Mouse (Mus musculus) liver (tissue): ENCODE results near the gene Lgals3.

Experiments
- DNase-seq: peaks from one replicate; pipeline ENCODE4 v3.0.0-alpha.2; 2020; ENCODE audit warnings: mixed read lengths

Lgals3 gene

DNA sequence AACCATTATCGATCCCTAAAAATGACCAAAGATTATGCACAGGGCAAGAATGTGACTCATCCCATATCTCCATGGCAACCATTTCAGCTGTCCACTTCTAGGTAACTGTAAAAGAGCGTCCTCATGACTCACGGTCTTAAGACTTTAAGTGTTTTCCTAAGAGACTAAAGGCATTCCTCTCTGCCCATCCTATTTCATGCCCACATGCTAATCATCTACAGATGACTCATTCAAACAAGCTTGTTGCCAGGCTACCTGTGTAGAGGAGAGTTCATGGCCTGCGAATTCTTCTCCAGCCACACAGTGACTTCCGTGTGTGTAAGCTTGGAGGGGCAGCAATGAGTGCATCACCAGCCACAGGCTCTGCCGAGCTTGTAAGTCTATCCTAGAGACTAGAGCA lies 4.1 kb downstream of the Lgals3 start:
- no peak for DNase-seq

DNA sequence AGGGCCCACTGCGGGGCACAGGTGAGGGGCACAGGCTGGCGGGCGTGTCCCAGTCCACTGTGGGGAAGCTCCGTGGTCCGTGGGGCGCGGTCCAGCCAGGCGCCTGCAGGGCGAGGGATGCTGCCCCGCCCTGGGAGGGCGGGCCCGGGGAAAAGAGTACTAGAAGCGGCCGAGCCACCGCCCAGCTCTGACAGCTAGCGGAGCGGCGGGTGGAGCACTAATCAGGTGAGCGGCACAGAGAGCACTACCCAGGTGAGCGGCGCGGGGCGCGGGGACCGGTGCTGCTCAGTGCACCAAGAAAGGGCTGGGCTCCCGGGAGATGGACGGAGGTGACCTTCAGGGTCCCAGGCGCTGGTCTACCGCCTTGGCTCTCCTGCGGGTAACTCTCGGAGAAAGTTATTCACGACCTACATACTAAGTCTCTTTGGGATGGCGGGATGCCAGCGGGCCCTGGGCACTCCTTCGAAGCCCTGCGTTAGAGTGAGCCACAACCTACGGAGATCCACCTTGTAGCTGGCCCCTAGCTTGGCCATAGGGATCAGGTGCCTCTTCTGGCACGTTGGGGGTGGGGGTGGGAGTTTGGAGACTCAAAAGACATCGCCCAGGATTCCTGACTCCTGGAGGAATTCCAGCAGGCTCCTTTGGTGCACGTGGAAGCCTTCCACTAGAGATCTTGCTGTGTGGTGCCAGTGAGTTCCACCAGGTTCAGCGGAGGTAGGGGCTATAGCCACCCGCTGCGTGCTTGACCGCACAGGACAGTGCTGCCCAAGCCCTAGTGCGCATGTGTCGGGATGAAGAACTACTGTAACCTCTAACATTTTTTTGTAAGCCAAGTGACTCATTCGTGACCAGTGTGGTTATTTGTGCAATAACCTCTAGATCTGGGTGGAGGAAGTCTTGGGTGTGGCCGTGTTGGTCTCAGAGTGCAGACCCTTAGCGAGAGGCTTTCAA lies 6.5 kb downstream of the Lgals3 start:
- DNase-seq, result peak; percentile 76

DNA sequence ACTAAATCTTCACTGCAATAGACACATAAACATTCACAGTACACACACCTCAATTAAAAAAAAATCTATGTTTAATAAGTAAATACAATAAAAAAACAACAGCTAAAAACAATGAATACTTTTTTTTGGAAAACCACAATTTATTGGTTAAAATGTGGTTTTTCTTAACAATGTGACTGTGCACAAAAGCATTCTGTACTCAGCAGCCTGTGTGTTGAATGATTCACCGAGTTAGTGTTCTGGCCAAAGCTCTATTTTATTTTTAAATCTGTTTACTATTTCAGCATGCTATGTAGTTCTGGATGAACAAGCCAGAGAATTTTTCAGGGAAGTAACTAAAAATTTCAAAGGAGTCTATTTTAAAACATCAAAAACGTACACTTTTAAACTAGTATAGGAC lies 9.0 kb downstream of the Lgals3 start:
- DNase-seq, result no peak

DNA sequence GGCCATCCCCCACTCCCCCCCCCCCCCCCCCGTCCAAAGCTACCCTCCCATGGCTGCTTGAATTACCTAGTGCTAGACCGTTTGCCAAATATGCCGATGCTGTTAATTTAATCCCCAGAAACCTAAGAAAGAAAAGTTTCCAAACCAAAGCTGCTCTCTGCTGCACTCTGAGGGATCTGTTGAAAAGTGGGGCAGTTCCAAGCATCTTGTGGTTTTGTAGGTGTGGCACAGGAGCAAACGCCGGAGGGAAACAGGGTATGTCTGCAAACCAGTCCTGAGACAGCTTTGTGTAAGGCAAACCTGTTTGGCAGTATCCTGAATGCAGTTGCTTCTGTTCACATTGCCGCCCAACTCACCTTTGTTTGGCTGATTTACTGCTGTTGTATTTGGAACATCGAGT lies 10.8 kb downstream of the Lgals3 start:
- no peak for DNase-seq

DNA sequence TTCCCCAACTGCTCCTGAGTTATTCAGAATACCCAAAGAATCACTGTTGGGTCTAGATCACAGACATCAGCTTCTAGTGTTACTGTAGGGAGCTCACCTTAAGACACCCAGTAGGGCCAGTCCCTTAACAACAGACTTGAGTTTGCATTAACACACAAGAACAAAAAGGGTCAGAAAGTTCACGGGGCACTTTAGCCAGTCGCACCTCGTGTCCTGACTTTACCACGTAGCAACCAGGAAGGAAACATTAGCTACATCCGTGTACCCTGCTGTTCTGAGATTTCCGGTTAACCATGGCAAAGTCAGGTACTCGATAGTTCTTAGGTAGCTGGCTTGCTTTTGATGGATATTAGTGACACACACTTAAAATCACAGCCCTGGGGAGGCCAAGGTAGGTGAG lies 16.4 kb downstream of the Lgals3 start:
- DNase-seq, result no peak

DNA sequence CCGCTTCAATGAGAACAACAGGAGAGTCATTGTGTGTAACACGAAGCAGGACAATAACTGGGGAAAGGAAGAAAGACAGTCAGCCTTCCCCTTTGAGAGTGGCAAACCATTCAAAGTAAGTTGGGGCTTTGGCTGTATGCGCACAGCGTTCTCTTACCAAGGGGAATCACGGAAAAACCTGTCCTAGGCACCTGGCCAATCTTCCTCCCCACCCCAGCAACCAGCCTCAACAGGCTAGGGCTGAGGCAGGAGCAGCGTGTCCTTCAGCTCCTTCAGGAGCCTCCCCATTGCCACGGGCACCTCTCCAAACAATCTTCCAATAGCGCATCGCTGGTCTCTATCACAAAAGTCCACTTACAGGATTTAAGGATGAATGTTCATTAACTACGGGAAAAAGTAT lies 17.1 kb downstream of the Lgals3 start:
- DNase-seq, result no peak

DNA sequence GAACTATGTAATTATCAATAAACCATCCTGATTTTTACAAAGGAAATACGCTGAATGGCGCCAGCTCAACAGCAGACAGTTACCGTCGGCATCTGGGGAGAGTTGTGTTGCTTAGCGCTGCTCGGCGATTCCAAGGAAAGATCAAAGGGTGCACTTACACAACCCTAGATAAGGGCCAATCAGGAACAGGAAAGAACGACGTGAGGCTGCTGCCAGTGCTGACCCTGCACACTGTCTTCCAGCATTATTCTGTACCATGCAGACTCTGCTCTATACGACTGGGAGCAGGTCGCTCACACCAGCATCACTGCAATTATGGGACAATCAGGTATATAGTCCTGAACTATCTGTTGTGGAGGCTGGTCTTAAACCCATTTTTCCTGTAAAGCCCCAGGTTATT lies 18.6 kb downstream of the Lgals3 start:
- no peak for DNase-seq

DNA sequence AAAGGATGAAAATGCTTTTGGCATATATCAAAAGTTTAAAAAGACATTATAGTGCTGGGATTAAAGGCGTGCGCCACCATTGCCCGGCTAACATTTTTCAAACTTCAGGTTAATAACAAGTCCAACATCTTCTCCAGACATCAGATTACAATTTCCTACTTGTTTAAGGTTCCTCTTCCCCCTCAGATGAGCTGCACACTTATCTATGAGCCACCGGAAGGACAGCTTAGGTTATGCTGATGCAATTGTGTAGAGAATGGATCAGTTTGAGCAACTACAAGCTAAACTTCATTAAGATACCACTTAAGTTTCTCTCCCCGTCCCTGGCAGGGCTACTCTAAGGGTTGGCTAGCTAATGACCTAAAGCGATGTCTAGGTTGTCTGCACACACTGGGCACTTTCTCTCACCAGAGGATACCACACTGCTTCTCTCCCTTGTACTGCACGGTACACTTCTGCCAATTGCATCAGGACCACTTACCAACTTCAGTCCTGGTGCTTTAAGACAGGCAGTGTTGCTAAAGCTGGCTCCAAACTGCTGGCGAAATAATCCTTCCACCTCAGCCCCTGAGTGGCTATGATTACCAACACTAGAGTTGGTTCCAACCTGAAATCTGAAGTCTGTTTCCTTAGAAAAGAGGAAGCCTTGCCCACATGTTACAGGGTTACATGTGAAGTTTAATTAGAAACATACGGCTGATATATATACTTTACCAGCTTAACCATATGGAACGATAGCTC lies 26.0 kb downstream of the Lgals3 start:
- no peak for DNase-seq

DNA sequence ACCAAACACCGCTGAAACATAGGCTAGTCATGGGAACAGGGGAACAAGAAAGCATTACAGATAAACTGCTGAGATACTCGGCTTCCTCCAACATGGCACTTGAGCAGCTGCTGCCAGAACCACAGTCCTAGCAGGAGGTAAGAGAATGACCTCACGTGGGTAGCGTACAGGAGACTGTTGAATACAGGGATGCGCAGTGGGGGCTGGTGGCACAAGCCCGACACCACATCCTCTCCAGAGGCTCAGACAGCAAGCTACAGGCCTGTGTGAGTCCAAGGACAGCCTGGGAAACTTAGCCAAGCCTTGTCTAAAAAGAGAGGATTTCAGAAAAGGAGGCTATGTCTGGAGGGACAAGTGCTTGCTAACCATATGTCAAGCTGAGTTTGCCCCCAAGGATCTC lies 27.5 kb downstream of the Lgals3 start:
- no peak for DNase-seq

DNA sequence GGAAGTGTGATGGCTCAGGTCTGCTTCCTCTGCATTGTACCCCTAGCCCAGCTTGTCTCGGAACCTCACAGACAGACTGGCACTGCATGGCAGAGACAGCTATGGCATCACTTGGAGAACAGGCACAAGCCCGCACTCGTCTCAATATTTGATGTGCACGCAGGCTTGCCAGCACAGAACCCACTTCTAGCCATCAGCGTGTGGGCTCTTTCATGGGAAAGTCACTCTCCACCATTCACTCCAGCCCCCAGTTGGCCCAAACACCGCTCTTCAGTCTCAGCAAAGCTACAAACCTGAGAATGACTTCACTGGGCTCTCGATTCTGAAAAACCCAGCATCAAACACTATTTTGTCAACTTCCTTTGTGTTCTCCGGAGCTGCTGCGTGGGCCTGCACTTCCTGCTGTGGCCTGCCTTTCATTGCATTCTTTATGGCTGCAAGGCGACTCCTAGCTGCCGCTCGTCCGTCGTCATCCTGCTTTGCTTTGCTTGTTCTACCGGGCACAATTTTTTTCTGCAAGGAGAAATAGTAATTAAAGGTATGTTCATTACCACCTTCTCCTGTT lies 28.0 kb downstream of the Lgals3 start:
- DNase-seq, result no peak

DNA sequence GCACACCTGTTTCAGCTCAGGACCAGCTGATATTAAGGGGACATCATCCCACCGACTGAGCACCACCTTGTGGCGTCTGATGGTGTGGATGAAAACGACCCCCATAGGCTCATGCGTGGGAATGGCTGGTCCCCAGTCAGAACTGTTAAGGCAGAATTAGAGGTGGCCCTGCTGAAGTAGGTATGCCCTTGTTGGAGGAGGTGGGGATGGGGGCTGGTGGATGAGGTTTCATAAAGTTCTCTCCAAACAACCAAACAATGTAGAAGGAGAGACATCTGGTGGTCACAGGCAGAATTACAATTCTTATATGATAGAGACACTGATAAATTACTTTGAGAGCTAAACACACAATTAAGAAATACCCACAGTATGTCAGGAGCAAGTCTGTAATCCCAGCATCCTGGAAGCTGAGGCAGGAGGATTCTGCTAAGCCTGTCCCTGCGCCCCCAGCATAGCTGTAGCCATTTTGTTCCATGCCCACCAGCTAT lies 28.7 kb downstream of the Lgals3 start:
- no peak for DNase-seq

DNA sequence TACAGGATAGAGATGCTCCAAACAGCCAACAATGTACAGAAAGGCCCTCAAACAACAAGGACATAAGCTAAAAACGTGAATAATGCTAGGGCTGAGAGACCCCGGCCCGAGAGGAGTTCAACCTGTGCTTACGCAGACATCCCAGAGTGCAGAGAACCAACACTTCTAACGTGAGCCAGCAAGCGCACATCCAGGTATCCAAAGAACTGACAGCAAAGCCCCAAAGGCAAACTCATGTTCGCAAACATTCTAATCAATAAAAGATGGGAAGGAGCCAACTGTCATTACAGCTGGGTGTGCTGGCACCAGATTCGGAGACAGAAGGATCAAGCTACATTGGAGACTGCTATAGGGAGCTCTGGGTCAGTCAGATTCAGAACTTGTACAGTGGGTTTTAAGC lies 35.2 kb downstream of the Lgals3 start:
- DNase-seq, result no peak

DNA sequence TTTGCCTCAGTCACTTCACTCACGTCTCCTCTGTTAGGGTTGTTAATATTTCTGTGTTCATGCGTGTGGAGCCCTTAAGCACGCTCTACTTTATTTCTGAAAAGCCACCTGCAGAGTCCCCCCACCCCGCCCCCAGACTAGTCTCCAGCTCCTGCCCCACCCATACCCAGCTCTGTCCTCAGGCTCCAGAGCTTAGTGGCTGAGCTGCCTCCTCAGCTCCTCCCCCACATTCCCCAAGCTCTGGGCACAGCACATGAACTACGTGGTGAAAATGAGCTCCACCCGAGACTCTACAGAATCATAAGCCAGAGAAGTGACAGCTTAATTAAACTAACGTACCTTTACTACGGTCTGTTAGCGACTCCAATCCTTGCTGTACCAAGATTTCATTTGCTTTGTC lies 38.4 kb downstream of the Lgals3 start:
- no peak for DNase-seq

DNA sequence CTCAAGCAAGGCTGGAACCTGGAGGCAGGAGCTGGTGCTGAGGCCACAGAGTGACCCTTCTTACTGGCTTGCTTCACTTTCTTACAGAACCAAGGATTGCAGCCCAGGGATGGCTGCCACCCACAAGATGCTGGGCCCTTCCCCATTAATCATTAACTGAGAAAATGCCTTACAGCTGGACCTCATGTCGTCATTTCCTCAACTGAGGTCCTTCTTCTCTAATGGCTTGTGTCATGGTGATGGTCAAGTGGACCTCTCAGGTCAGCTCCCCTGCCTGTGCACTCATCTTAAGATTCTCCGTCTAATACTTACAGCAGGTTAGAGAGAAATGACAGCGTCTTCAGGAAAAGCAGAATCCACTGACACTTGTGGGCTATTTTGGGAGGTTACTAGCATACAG lies 49.8 kb downstream of the Lgals3 start:
- no peak for DNase-seq

DNA sequence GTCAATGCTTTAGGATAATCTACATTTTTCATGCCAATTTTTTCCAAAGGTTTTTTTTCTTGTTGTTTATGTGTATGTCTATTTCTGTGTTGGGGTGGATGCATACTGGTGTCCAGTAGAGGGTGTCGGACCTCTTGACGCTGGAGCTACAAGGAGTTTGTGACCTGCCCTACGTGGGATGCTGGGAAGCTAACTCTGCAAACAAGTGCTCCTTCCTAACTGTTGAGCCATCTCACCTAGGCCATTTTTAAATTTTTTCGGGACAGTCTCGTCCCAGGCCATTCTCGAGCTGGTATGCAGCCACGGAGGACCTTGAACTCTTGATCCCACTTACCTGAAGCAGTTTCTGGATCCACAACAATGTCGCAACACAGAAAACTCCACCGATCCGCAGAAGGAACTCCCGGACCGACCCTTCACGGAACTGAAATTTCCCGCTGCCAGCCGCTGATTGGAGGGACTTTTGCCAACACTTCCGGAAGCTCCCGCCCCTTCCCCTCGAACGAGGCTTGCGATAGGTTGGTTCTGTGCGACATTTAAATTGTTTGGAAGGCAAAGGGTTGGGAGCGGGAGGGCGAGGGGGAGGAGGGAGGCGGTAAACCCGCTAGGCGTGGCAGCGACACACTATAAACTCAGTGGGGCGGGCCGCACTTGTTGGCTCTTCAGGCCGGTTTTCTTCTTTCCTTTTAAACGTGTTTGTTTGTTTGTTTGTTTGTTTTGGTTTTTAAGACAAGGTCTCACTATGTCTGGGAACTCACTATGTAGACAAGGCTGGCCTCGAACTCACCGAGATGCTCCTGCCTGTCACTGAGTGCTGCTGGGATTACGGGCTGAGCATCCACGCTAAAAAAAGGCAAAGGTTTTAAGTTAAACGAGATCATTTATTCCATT lies 50.5 kb downstream of the Lgals3 start, which contains the start of gene Dlgap5:
Gene Dlgap5 (minus strand): TSS at position 633 of the 891 bp plus-strand sequence.
- peak; percentile 96 for DNase-seq

DNA sequence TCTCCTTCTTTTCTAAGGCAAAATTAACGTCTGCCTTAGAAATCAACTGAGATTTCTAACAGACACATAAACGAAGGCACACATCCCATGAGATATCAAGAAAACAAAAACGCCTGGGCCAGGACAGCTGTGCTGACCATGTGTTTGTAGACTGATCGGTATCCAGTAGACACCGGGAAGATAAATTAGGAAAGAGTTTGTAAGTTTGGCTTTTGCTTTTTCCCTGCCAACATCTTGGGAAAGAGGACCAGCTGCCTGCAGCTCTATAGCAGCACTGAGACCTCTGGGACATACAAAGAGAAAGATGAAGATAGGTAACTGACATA lies 51.1 kb downstream of the Lgals3 start:
- no peak for DNase-seq

DNA sequence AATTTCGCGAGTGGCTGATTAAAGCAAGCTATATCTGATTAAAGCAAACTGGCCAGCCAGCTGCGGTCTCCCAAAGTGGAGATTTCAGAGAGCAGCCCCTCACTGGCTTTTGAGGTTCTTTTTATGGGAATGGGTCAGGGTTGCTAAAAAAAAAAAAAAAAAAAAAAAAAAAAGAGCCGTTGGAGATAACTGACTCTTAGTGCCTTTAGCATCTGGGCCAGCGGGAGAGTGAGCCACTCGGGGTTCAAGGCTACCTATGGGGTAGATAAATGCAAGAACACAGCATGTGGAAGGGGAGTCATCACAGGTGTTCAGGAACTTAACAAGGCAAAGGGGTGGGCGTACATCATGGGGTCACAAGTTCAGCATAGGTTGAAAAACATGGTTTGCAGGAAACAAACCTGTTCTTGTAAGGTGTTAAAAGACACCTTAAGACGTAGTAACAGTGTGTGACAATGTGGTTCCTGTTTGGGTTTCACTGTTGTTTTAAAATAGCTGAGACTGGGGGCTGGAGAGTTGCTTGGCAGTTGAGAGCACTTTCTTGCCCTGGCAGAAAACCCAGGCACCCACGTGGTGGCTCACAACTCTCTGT lies 51.6 kb downstream of the Lgals3 start:
- no peak for DNase-seq

DNA sequence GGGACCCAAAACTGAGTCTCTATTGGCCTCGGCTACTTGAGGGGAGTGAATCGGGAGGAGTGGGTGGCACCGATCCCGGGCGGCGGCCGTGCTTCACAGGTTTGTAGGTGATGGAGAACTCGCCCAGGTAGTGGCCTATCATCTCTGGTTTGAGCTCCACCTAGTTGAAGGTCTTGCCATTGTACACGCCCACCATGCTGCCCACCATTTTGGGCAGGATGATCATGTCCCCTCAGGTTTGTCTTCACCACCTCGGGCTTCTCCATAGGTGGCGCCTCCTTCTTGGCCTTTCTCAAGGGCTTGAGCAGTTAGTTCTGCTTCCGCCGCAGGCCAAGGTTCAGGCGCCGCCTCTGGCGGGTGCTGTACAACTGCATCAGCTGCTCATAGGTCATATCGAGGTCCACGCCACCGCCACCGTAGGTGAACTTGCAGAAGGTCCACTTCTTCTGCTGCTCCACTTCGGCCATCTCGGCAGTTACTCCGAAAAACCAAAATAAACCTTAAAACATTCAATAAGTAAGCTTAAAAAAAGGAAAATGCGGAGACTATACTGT lies 52.2 kb downstream of the Lgals3 start:
- DNase-seq, result peak; percentile 30

DNA sequence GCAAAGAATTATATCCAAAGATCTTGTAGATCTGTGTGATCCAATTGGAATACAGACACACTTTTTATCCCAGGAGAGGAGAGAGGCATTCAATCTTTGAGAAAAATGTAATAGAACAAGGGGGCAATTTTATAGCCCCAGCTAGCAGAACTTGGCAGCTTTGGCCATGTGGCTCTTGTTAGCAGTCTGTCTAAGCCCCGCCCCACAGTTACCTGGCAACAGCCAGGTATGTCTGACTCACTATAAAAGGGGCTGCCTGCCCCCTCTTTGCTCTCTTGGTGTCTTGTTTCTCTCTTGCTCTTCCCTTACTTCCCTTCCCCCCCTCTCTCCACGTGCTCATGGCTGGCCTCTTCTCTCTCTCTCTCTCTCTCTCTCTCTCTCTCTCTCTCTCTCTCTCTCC lies 54.1 kb downstream of the Lgals3 start:
- no peak for DNase-seq

DNA sequence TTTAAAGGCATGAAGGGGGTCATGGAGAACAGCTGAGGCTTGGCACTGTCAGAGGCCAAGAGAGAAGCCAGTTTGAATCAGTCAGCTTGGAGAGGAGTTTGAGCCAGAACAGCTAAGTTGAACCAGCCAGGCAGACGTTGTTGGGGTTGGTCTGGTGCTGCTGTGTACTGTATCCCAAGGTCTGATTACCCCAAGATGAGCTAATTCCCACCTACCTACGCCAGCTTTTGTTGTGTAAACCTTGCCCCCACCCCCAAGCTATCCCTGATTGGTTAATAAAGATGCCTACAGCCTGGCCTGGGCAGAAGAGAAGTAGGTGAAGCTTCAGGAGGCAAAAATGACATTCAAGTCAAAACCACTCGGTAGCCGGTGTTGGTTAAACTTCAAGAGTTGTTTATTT lies 54.9 kb downstream of the Lgals3 start:
- DNase-seq, result no peak

DNA sequence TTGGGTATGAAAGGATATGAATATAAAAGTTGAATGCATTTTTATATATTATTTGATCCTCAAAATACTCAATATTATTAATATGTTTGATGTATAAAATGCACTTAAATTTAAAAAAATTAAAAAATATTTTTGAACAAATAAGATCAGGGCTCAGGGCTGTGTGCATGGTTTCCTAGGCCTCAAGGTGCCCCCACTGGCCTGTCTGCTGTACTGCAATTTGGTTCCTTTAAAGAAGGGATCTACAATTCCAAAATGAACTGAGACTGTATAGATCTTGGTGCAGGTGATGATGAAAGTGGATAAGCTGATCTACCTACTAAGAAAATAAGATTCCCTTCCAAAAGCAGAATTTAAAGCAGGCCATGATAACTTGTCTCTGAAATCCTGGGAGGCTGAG lies 65.4 kb downstream of the Lgals3 start:
- DNase-seq, result peak; percentile 24
